Mouse (Mus musculus) ES-CJ7 (cell line): ENCODE data around the gene Batf2.
"Not testable (repeated sequence)": the region's sequence is repeated elsewhere in the genome, so short reads cannot be mapped to it uniquely, and the experiment has no call there.

Experiments used
- DNase-seq: peaks from one replicate; pipeline ENCODE4 v3.0.0; 2011; ENCODE audit warnings: low read depth, low spot score

The Batf2 gene

GRCm38 (mm10) chr19:6140678-6141393 is at the start of gene Batf2:
TSS of gene Batf2 (plus strand) at chr19:6140983.
- DNase-seq: peak; percentile 98

GRCm38 (mm10) chr19:6094119-6094518 is 46.7 kb upstream of the Batf2 start, which contains the start of gene AC131692.1:
TSS of gene AC131692.1 (plus strand) at chr19:6094419.
- no peak for DNase-seq

- DNase-seq: no peak
Observed at GRCm38 (mm10) chr19:6097847-6098246, 42.9 kb upstream of the Batf2 start.

- DNase-seq: no peak
Observed at GRCm38 (mm10) chr19:6101186-6101585, 39.6 kb upstream of the Batf2 start.

- DNase-seq: no peak
Observed at GRCm38 (mm10) chr19:6102169-6102853, 38.5 kb upstream of the Batf2 start.

GRCm38 (mm10) chr19:6104476-6104875 is 36.3 kb upstream of the Batf2 start:
- no peak for DNase-seq

- no peak for DNase-seq
Observed at GRCm38 (mm10) chr19:6105586-6105985, 35.2 kb upstream of the Batf2 start, which contains the start of gene Naaladl1. TSS of gene Naaladl1 (plus strand) at chr19:6105782.

- no peak for DNase-seq
Observed at GRCm38 (mm10) chr19:6113116-6113515, 27.7 kb upstream of the Batf2 start.

GRCm38 (mm10) chr19:6116113-6116850 is 24.5 kb upstream of the Batf2 start:
- DNase-seq: no peak

GRCm38 (mm10) chr19:6117346-6117985 is 23.3 kb upstream of the Batf2 start:
- DNase-seq: no peak

GRCm38 (mm10) chr19:6117986-6118676 is 22.7 kb upstream of the Batf2 start, which contains the start of gene Sac3d1:
TSS of gene Sac3d1 (minus strand) at chr19:6118650.
- DNase-seq: peak; percentile 94

GRCm38 (mm10) chr19:6118677-6119185 is 22.1 kb upstream of the Batf2 start:
- no peak for DNase-seq

- peak; percentile 38 for DNase-seq
Observed at GRCm38 (mm10) chr19:6121761-6122160, 19.0 kb upstream of the Batf2 start.

GRCm38 (mm10) chr19:6123330-6123729 is 17.5 kb upstream of the Batf2 start:
- no peak for DNase-seq

GRCm38 (mm10) chr19:6124898-6125297 is 15.9 kb upstream of the Batf2 start:
- DNase-seq: no peak

- peak; percentile 83 for DNase-seq
Observed at GRCm38 (mm10) chr19:6126289-6126688, 14.5 kb upstream of the Batf2 start.

- DNase-seq: no peak
Observed at GRCm38 (mm10) chr19:6126789-6127580, 13.8 kb upstream of the Batf2 start.

- peak; percentile 98 for DNase-seq
Observed at GRCm38 (mm10) chr19:6127760-6128341, 12.9 kb upstream of the Batf2 start, which contains the start of gene Snx15. TSS of gene Snx15 (minus strand) at chr19:6128304.

- not testable (repeated sequence) for DNase-seq
Observed at GRCm38 (mm10) chr19:6130414-6131128, 10.2 kb upstream of the Batf2 start.
